Mouse (Mus musculus) spleen, adult 12 weeks (tissue): ENCODE results near the gene Atp2c2.
A peak's percentile ranks its signal among the peaks of the same experiment; 100 is the strongest.

Source experiments
- DNase-seq: peaks from one replicate; pipeline ENCODE4 v3.0.0; 2022; ENCODE audit warnings: low spot score

Gene Atp2c2

DNA sequence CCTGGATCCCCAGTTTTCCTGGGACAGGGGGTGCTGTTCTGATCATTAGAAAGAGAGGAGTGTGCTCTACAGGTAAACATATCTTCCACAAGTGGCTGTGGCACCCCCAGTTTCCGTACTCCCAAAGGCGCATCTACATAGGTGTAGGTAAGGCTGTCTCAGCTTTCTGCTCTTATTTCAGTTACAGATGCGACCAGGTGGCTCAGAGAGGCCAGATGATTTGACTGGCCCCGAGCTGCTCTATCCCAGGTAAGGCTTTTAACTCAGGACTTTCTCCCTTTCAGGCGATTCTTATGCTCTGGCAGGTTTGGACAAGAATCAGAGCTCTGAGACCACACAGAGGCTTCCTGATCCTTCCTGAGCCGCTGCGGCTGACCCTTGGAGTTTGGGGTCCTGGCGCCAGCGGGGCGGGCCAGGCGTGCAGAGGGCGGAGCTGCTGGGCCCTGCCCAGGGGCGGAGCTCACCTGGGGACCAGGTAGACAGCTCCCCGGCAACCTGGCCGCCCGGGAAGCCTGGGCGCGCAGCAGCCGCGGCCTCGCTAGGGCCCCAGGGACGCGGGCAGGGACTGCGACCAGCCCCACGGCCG lies at the start of gene Atp2c2:
Gene Atp2c2, plus strand, starts transcription at position 461 of the 586 bp plus-strand sequence.
- no peak for DNase-seq

DNA sequence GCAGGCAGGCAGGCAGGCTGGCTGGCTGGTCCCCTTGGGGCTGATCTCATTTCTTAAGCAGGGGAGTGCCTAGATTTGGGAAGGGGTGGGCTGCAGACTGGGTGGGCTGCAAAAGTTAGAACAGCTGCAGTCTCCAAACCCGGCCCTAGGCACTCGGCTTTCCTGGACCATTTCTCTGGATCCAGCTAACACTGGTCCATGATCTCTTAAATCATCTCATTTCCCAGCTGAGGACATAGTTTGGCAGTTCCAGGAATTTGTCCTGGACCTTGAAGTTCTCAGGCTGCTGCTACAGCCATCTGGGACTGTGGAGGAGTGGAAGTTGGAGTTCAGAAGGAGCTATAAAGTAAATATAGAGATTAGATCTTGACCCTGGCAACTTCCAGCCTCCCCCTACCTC lies 48.5 kb upstream of the Atp2c2 start:
- DNase-seq: no peak

DNA sequence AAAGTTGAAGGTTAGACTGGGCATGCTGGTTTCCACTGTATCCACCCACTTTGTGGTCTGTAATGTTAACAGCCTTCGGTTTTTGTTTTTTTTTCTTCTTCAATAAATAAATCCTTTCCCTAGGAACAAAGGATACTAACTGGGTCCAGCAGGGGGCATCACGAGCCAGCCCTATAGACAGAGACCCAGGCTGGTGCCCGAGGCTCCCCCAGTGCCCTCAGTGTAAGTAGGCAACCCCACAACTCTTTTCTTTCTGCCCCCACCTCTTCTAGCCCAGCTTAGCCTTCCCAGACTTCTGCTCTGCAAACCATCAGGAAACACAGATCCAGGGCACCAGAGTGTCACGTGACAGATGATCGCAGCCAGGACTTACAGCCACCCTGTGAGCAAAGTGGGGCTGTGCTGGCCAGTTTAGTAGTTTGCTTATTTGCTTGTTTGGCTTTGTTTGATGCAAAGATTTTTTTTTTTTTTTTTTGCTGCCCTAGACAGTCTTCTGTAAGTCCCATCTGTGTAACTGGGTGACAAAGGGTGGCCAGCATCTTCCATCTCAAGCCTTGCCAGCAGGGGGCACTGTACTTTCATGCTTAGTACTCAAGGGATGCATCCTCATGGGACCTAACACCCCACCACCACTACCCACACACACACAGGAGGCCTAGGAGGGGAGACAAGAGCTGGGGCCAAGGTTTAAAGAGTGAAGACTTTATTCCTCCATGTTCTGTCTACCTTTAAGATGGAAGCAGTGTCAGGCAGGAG lies 42.9 kb upstream of the Atp2c2 start:
- DNase-seq: no peak

DNA sequence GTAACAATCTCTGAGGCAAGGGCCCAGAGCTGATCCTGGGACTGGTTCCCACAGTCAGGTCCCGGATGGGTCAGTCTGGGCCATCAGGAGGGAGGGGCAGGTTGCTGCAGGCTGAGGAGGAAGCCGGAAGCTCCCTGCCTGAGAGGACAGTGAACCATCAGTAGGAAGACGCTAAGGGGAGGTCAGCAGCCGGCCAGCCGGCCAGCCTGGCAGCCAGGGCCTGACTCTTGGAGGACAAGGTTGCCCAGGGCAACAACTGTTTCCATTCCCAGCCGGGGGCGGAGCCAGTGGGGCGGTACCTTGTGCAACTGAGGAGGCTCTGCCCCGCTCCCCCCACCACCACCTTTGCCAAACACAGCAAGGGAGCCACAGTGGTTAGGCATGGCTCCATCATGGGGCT lies 38.7 kb upstream of the Atp2c2 start:
- no peak for DNase-seq

DNA sequence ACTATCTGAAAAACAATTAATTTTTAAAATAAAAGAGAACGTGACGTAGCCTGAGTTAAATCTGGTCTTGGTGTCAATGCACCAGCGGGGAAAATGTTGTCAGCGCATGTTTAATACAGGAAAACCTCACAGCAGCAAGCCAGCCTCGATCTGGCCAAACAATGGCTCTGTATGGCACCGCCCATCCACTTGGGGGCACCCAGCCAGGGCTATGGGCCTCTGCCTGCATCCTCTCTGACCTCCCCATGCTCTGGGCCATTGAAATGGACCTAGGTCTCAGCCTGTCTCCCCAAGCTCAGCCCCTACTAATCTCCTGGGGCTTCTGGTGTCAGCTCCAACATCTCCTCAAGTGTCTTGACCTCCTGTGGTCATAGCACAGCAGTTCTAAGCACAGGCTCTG lies 37.9 kb upstream of the Atp2c2 start:
- DNase-seq: no peak

DNA sequence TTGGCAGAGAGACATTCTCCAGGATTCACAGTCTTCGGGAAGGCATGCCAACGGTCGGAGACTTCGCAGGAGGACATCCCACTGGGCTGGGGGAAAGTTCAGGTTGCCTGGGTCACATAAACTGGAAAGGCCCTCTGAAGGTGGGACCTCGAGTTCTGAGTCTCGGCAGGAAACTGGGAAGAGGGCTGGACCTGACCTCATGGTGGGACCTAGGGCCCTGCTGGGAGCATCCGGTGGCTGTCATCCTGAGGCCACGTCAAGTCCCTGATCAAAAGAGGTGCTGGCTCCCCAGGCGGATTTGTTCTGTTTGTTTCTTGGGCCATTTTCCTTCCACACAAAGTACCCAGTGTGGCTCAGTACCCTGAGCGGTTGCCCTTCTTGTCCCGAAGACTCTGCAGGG lies 36.4 kb upstream of the Atp2c2 start:
- DNase-seq: no peak

DNA sequence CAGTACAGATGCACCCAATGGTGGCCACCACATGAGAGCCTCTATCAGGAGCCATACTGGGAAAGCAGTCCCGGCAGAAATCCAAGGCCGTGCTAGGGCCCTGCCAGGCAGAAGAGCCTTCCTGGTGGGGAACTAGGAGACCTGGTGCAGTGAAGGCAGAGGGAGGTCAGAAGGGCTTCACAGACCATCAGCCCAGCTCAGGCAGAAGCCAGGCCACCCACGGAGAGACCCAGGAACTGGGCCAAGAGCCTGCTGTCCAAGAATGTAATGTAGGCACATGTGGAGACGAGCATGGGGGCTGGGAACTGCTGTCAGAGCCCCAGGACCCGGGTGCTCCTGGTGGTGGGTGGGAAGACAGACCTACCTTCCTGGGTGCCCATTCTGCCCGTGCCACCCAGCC lies 34.5 kb upstream of the Atp2c2 start:
- DNase-seq: no peak

DNA sequence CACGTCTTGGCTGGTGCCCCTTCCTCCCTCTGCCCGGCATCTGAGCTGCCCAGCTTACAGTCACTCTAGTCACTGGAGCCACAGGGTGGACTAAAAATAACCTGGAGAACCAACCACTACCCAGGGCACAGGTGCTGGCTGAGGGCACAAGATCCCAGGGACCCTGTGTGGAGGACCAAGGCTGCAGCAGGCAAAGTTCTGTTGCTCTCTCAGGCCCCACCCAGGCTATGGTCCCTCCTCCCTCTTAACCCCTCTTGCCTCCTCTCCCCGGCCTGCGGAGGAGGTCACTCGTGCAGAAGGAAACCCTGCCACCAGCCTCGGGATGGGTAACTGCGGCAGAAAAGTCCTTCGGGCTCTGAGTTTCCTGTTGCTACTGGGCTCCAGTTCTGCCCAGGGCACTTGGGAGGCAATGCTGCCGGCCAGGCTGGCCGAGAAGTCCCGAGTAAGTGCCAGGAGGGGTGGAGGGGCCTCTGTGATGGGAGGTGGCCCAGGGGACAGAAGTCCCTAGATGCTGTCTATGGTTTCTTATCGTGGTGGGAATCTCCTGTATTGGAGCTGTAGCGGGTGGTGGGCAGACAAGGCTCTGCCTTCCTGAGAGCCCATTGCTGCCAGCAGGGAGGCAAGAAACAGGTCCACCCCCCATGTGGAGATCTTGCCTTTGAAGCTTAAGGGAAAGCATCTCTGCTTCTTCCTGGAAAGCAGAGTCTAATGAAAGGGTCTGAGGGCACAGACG lies 33.4 kb upstream of the Atp2c2 start, which contains the start of gene Wfdc1:
Gene Wfdc1, plus strand, starts transcription at position 147 of the 733 bp plus-strand sequence.
- DNase-seq: no peak

DNA sequence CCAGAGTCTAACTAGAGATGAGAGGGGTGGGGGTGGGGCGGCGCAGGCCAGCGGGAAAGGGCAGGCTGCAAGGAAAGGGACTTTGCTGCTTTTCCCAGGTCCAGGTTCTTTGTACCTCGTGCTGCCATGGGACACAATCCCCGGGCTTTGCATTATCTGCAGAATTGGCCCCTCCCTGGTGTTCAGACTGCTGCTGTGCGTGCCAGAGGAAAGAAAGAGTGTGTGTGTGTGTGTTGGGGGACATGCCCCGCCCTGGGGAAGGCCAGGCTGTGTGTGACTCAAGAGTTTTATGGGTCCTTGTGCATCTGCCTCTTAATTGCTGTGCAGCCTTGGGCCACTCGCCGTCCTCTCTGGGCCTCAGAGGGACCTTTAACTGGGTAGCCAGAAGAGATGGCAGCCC lies 31.4 kb upstream of the Atp2c2 start:
- DNase-seq: no peak

DNA sequence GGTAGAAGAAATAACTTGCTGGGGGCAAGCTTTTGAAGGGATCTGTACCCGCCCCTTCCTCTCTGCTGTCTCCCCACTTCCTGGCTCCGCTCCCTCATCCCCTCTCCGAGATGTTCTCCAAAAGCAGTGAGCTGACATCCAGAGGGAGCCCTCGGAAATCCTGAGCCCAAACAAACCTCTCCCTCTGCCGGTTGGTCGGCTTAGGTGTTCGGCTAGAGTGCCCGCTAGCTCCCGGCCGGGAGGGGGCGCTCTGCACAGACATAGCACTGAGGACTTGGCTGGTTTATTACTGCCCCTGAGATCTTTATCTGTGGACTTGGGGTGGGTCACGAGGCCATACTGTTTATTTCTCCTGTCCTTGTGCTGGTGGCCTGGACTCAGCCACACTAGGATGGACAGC lies 30.5 kb upstream of the Atp2c2 start:
- no peak for DNase-seq

DNA sequence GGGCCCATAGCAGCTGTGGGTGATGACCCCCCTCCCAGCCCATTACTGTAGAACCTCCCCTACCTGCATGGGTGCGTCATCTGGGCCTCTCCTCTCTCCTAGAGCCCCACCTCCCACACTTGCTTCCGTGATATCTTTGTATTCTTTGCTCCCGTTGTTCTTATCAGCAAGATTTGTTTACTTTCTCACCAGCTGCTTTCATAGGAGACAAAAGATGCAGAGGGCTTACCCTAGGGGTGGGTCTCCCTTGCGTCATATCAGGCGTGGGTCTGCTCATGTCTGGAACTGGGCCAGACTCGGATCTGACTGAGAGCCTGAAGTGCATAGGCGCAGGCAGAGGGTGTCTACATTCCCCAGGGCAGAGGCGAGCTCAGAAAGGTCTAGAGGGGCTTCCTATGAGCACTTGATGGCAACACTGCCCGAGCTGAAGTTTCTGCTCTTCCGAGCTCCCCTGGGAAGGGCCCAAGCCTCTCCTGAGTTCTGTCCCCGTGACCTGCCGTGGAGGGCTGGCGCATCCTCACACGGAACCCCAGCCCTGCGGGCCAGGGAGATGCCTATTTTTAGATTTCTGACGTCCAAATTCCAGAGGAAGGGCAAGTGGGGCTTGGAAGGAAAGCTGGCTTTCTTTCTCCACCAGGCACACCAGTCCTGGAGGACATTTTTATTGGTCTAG lies 29.3 kb upstream of the Atp2c2 start:
- DNase-seq: no peak

DNA sequence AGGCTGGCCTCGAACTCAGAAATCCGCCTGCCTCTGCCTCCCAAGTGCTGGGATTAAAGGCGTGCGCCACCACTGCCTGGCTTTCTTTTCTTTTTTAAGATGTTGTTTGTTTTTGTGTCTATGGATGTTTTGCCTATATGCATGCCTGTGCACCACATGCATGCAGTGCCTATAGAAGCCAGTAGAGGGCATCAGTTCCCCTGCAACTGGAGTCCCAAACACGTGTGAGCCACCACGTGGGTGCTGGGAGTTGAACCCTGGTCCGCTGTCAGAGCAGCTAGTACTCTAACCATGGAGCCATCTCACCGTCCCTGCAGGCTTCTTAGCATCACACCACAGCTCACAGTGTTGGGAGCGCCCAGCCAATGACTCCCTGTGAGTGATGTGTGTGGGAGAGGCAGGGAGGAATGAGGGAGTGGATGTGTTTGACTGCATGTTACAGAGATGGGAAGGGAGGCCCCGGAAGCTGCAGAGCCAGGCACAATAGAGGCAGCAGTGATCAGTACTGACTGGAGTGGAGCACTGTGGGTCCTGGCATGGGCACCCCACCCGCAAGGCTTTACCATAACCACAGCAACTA lies 25.7 kb upstream of the Atp2c2 start:
- DNase-seq: no peak

DNA sequence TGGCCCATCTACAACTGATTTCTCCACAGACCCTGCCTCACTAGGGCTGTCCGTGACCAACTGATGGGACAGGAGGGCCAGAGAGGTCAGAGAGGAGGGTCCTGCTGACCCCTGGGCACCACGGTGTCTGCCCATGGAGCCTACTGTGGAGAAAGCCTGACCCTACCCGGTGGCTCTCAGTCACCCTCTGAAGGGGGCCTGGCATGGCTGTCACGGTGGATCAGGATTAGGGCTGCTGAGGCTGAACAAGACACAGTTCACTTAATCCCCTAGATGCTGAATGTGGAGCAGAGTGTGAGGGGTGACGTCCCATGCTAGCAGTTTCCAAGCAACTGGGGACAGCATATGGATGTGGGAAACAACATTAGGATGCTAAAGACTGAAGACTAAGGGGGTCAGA lies 24.4 kb upstream of the Atp2c2 start:
- DNase-seq: no peak

DNA sequence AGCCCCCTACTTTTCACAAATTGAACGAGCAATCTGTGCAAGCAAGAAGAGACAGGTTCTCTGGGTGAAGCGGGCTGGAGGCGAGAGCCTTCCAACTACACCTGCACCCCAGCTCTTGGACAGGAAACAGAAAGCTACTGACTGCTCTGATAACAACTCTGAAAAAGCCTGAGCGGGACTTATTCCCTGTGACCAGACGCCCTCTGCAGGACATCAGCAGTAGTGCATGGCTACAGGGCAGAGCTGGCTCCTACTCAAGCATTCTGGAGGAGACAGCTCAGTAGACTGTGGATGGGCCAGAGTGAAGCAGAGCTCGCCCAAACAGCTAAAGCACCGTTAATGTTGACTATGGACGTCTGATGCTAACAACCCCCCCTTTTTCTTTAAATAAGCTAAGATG lies 23.4 kb upstream of the Atp2c2 start:
- peak; percentile 47 for DNase-seq

DNA sequence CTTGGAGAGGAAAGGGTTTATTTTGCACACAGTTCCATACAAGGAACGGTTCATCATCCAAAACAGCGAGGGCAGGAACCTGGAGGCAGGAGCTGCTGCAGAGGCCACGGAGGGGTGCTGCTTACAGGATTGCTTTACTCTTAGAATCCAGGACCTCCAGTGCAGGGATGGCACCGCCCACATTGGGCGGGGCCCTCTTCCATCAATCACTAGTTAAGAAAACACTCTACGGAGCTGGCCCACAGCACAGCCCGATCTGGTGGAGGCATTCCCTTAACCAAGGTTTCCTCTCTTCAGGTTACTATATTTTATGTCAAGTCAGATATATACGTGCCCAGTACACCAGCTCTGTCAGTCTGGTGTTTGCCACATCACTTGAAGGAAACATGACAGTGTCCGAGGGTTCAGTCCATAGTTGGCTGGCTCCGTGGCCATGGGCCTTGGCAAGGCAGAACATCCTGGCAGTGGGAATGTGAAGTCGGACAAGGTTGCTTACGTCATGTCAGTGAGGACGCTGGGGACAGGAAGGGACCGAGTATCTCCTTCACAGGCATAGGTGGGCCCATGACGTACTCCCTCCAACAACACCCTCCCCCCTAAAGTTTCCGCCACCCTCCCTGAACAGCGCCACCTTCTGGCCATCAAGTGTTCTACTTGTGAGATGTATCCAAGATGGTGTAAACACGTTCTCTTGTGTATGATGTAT lies 21.5 kb upstream of the Atp2c2 start:
- no peak for DNase-seq

DNA sequence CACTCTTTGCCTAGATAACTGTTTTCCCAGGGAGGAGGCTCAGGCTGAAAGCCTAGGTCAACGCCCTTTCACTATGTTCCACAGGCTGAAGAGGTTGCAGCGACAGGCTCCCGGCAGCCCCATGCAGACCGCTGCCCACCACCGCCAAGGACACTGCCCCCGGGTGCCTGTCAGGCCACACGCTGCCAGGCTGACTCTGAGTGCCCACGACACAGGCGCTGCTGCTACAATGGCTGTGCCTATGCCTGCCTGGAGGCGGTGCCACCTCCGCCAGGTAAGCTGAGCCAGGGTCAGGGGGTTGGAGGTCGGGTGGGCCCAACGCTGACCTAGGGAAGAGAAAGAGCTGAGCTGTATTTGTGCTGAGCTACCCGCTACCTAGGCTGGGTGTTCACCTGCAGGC lies 20.6 kb upstream of the Atp2c2 start:
- no peak for DNase-seq

DNA sequence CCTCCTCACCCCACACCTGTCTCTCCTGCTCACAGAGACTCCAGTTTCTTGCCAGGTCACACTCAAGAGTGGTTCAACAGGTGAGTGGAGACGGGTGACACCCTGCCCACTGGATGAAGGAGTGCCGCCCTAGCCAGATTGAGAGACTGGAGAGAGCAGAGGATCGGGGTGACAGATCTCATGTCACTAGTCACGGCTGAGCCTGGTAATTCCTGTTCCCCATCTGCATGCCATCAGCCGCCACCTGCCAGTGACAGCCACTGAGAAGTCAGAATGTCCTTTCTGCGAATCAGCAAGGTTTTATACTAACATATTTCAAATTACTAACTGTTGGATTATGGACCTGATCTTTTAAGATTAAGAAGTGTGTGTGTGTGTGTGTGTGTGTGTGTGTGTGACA lies 9.2 kb upstream of the Atp2c2 start:
- DNase-seq: no peak

DNA sequence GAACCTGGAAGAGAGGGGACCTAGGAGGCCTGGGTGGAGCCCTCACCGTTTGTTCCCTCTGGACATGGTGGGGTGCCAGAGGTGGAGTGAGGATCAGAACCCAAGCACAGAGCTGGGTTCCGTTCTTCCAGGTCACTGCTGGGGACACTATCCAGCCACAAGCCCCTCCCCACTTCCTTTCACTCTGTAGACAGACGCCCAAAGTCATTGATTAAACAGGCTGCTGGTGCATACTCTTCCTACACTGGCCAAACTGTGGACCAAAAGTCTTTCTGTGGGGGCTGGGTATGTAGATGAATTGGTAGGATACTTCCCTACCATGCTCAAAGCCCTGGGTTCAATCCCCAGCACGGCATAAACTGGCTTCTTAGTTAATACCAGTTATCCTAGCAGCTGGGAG lies 7.8 kb upstream of the Atp2c2 start:
- no peak for DNase-seq

DNA sequence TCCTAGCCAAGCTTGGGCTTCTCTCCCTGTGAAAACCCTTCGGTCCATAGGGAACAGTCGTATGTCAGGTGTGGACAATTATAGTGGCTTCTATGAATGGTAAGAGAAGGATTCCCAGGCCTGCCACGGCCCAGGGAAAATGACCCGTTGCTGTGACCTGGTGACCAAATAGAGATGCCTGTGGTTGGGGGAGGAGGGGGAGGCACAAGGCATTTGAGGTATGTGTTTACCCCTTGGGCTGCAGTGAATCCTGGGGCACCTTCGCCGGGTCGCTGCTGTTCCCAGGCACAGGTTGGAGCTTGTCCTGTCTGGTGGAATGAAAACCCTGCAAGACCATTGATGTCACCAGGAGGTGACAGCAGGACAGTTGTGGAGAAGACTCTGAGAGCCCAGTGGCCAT lies 5.1 kb upstream of the Atp2c2 start:
- no peak for DNase-seq

DNA sequence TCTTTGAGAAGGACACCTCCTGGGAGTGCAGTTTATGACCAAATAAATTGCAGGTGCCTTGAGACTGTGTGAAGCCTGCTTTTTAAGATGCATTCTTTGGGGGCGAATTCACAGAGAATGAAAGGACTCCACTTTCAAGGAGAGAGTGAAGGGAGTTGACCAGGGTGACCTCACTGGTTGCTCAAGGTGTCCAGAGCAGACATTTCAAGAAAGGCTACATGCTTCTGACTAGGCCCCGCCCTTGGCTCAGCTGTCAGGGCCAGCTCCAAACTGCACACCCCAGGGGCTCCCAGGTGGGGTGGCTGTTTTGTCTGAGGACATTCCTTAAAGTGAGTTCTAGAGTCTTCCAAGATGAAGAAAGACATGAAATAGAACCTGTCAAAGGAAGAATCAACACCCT lies 2.6 kb upstream of the Atp2c2 start:
- DNase-seq: no peak

DNA sequence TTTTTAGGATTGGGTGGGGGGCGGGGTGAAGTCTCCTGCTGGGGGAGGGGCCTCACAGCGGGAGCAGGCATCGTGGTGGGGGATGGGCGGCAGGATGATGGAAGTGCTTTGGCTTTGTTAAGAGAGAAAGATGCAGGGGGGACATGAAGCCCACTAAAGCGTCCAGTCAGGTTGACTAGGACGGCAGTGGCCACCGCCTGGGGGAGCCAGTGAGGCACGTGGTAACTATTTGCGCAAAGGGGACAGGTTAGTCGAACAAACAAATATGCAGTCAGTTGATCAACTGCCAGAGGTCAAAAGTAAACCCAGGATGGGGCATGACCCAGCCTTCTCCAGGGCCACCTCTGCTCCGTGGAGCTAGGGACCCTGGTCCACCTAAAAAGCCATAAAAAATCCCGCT lies 849 bp upstream of the Atp2c2 start:
- peak; percentile 22 for DNase-seq

DNA sequence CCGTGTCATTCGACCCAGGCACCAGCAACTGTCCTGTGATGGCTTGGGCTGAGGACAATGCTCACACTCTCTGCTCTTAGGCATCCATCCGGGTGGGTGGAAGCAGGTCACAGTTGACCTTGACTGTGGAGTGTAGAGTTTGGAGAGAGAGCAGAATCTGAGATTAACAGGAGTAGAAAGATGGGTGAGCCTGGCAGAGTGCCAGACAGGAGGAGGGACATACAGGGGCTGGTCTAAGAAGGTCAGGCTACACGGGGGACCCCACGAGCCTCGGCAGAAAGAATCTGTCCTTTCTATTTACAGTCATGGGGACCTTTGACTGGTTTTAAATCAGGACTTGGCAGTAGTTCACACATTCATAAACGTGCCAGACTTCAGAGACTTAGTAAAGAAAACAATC lies 3.2 kb downstream of the Atp2c2 start:
- no peak for DNase-seq
